Mouse (Mus musculus): Measurements from ENCODE around the gene H2al1m.

DNA sequence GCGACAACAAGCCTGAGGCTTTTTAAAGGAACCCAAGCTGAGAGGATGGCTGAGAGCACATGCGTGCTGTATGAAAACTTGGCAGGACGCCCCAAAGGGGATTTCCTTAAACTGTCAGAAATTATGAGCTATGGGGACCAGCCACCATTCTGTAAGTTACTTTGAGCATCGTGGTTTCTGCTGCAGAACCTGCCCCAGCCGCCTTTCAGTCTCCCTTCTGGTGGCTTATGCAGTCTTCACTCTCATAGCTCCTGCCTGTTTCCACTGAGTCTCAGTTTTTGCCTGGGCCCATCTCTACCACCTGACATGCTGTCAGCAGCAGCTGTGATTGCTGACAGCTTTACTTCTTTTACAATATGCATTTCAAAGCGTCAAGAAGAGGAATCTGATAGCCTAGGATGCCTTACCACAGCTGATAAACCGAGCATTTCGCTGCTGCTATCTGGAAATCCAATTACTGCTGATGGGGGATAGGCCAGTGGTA, 40.1 kb upstream of the H2al1m start:
- TF ChIP-seq CTCF (IDR thresholded peaks at IDR 0.05; ENCODE audit: low read depth) (no peak), EP300 (IDR thresholded peaks at IDR 0.05; ENCODE audit: low read depth) (no peak)

All from heart, postnatal 0 days (tissue).